Mouse (Mus musculus): Measurements from ENCODE around the gene Isx.

Gene Isx

GRCm38 (mm10) chr8:74899796-74900195 is 26.8 kb downstream of the Isx start:
- no peak for DNase-seq (ENCODE audit: extremely low read depth, low read depth)

GRCm38 (mm10) chr8:74901765-74902164 is 28.8 kb downstream of the Isx start:
- DNase-seq (ENCODE audit: extremely low read depth, low read depth): no peak

- DNase-seq (ENCODE audit: extremely low read depth, low read depth): no peak
Measured at GRCm38 (mm10) chr8:74903054-74903842, 30.3 kb downstream of the Isx start.

GRCm38 (mm10) chr8:74906333-74906732 is 33.4 kb downstream of the Isx start:
- no peak for DNase-seq (ENCODE audit: extremely low read depth, low read depth)

- no peak for DNase-seq (ENCODE audit: extremely low read depth, low read depth)
Measured at GRCm38 (mm10) chr8:74910708-74911107, 37.7 kb downstream of the Isx start.

GRCm38 (mm10) chr8:74920691-74921421 is 47.9 kb downstream of the Isx start:
- no peak for DNase-seq (ENCODE audit: extremely low read depth, low read depth)

- no peak for DNase-seq (ENCODE audit: extremely low read depth, low read depth)
Measured at GRCm38 (mm10) chr8:74921882-74922518, 49.0 kb downstream of the Isx start.

- DNase-seq (ENCODE audit: extremely low read depth, low read depth): no peak
Measured at GRCm38 (mm10) chr8:74927940-74928339, 55.0 kb downstream of the Isx start.

GRCm38 (mm10) chr8:74930731-74931130 is 57.8 kb downstream of the Isx start:
- DNase-seq (ENCODE audit: extremely low read depth, low read depth): peak; percentile 9

- peak; percentile 36 for DNase-seq (ENCODE audit: extremely low read depth, low read depth)
Measured at GRCm38 (mm10) chr8:74935308-74935707, 62.3 kb downstream of the Isx start.

GRCm38 (mm10) chr8:74936656-74937055 is 63.7 kb downstream of the Isx start:
- no peak for DNase-seq (ENCODE audit: extremely low read depth, low read depth)

- DNase-seq (ENCODE audit: extremely low read depth, low read depth): no peak
Measured at GRCm38 (mm10) chr8:74942056-74942455, 69.1 kb downstream of the Isx start.
